Mouse (Mus musculus): ENCODE results near the gene Trdmt1.

GRCm38 (mm10) chr2:13577399-13577798 lies 32.9 kb upstream of the Trdmt1 start:
- no peak for TF ChIP-seq POLR2A (IDR thresholded peaks at IDR 0.05; ENCODE audit: extremely low read depth, insufficient read depth, low read length)
- TF ChIP-seq CTCF (IDR thresholded peaks at IDR 0.05; ENCODE audit: low read depth, low read length): no peak

Data from liver, adult 2 months (tissue).